Mouse (Mus musculus): ENCODE measurements around the gene Frmpd3.
A peak's percentile ranks its signal among the peaks of the same experiment; 100 is the strongest.
"Not testable (repeated sequence)": the region's sequence is repeated elsewhere in the genome, so short reads cannot be mapped to it uniquely, and the experiment has no call there.

Gene Frmpd3

DNA sequence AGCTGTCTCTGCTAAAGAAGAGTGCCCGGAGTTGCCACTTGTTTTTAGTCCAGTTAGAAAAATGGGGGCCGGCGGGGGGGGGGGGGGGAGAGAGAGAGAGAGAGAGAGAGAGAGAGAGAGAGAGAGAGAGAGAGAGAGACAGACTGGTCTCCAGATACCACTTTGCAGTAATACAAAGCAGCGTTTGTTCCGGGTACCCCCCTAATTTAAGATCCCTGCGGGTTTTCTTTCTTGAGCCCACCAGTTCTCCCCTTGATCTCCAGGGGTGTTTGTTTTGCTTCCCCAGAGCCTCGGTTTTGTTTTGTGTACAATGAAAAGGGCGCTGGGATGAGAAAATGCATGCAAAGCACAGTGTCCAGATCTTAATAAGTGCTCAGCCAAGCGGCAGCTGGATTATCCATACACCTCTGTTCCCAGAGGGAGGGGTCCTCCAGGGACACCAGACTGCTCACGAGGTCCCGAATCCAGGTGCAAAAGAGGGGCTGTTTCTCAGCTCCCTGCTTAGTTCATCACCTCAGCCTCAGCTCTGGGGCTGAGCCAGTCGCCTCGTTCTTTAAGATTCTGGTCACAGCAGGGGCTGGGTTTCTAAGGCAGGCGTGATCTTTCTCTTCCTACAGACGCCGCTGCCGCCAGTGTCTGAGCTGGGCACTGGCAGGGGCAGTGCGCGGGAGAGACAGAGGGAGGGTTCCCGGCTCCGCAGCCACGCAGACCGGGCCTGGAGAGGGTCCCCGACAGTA lies at the start of gene Frmpd3:
Frmpd3 (plus strand) TSS at position 608 of the 737 bp plus-strand sequence.
- DNase-seq (ENCODE audit: inconsistent age in 2 of 2, low spot score in 1 of 2) = peak in 1 of 2 experiments; percentile 16

DNA sequence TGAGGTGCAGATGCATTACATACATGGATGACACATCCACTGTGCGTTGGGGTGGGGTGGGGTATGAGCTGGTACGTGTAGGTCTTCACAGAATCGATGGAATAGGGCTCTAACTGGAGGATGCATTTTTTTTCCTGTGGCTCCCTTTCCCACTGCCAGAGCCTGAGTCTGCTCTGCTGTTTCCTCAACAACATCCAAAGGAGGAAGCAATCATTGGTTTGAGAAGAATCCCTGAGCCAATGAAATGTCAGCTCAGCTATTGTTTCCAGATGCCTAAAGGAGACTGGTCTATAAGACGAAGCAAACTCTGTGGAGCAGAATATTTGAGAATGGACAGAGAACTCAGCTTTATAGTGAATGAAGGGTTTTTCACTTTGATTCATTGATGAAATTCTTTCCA lies 38.3 kb upstream of the Frmpd3 start:
- no peak for DNase-seq (ENCODE audit: inconsistent age in 2 of 2, low spot score in 1 of 2)

DNA sequence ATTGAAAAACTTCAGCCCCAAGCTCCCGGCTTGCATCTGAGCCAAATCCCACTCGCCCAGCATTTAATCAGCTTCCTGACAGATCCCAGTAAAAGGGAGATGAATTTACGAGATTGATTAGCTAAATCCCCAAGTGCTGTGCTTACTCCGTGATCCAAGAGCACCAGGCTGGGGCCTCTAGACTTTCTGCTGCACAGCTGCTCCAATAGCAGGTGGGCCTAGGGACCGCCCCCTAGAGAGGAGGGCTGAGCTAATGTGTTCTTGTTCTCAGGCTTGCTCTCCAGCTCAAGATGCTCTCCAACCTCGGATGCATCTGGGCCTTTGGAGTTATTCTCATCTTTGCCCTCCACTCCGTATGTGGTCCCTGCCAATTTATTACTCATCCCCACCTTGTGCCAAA lies 36.4 kb upstream of the Frmpd3 start:
- no peak for DNase-seq (ENCODE audit: inconsistent age in 2 of 2, low spot score in 1 of 2)

- DNase-seq (ENCODE audit: inconsistent age in 2 of 2, low spot score in 1 of 2) = no peak
These were observed 24.1 kb upstream of the Frmpd3 start for GRCm38 (mm10) chrX:140317931-140318330.

DNA sequence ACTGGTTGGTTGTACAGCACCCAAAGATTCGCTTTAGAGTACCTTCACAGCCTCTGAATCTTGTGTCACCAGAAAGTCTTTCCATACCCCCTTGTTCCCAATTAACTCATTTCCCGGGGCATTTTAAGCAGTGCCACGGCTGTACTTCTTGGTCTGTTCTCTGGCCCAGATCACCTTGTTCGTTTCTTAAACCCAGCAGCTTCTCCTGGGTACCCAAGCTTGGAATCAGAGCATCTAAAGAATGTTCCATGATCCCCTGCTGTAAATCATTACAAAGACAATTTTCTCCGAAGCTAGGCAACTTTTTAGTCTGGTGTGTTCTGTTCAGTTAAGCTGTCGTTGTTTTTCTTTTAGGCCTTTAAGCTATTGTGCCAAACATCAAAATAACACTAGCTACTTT lies 22.9 kb upstream of the Frmpd3 start:
- DNase-seq (ENCODE audit: inconsistent age in 2 of 2, low spot score in 1 of 2) = no peak

DNA sequence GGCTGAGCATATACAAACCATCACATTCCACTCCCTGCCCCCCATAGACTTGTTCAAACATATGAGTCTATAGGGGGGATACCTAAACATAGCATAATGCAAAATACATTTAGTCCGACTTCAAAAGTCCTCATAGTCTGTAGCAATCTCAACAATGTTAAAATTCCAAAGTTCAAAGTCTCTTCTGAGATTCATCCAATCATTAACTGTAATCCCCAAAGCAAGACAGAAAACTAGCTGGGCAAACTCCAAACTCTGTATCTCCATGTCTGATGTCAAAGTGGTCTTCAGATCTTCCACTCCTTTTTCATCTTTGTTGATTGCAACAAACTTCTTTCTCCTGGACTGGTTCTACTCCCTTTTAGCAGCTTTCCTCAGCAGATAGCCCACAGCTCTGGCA lies 21.4 kb upstream of the Frmpd3 start:
- DNase-seq (ENCODE audit: inconsistent age in 2 of 2, low spot score in 1 of 2) = not testable (repeated sequence)

GRCm38 (mm10) chrX:140342393-140343163 lies 515 bp downstream of the Frmpd3 start:
- DNase-seq (ENCODE audit: inconsistent age in 2 of 2, low spot score in 1 of 2) = no peak

DNA sequence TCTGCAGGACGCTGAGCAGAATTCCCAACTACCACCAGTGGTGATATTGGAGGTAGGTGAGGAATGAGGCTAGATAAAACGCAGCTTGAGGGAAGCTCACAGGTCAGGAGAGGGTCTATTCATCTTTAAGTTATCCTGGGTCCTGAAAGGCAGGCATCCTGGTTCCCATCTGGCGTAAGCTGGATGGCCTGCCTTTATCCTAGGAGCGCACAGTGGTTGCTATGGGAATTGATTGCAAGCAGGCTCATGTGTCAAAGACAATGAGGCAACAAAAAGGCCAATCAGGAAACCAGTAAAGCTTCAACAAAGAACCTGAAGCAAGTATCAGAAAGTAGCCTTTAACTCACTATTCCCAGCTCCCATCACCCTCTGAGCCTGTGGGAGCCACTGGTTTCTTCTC lies 33.6 kb downstream of the Frmpd3 start:
- no peak for DNase-seq (ENCODE audit: inconsistent age in 2 of 2, low spot score in 1 of 2)

- no peak for DNase-seq (ENCODE audit: inconsistent age in 2 of 2, low spot score in 1 of 2)
These were observed 57.9 kb downstream of the Frmpd3 start for GRCm38 (mm10) chrX:140399986-140400385.

GRCm38 (mm10) chrX:140402904-140403303 lies 60.8 kb downstream of the Frmpd3 start:
- DNase-seq (ENCODE audit: inconsistent age in 2 of 2, low spot score in 1 of 2) = peak in 1 of 2 experiments; percentile 6

DNA sequence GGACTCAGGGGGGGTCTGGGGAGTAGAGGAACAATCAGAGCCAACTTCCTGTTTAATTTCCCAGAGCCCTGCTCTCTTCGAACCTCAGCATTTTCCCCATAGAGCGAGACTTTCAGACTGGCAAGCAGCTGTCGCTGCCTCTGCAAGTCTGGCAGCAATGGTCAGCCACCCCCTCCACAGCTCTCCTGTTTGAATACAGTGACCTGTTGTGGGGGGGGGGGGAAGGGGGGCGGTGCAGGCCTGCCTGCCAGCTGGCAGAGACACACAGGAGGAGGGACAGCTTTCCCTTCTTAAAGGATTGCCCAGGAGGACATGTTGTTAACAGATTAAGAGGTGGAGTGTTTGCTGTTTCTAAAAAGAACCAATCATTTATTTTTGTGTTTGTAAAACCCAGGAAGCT lies 64.0 kb downstream of the Frmpd3 start:
- DNase-seq (ENCODE audit: inconsistent age in 2 of 2, low spot score in 1 of 2) = no peak

DNA sequence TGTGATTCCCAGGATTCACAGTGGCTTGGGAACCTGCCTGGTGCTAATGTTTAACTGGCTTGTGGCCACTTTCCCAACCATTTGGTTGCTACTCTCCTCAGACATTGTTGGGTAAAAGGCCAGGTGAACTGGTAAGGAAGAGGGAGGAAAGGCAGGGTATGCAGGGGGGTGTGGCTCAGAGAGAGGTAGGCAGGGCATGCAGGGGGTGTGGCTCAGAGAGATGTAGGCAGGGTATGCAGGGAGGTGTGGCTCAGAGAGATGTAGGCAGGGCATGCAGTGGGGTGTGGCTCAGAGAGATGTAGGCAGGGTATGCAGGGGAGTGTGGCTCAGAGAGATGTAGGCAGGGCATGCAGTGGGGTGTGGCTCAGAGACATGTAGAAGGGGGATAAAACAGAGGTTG lies 64.4 kb downstream of the Frmpd3 start:
- DNase-seq (ENCODE audit: inconsistent age in 2 of 2, low spot score in 1 of 2) = no peak

DNA sequence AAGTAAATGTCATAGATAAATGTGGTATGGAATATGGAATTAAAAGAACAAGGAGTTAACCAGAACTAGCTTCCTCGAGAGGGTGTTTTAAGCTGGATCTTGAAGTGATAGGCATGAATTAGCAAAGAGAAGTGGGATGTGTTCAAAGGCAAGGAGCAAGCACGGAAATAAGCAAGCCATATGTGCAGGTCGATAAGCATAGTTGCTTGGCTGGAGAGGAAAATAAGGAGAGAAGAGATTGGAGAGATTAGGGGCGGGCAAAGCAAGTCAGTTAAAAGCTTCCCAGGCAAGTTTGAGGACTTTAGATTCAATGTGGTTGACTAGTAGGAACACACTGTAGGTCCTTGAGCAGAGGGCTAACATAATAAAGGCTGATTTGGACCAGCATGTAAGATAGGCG lies 65.5 kb downstream of the Frmpd3 start:
- no peak for DNase-seq (ENCODE audit: inconsistent age in 2 of 2, low spot score in 1 of 2)

DNA sequence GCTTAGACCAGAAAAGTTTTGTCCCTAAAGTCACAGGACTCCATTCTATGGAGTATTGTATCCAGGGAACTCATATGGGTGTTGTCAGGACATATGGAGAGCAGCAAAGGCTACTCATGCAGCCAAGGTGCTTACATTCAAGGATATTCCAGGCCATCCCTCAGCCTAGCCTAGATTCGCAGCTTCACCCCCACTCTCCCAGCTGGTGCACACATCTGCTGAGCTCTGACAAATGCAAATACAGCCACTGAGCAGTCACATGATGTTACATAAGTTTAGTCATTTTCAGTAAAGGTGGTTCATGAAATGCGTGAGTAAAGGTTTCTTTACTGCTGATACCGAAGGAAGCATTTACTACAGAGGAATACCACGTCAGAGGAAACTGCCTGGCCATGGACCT lies 76.4 kb downstream of the Frmpd3 start:
- no peak for DNase-seq (ENCODE audit: inconsistent age in 2 of 2, low spot score in 1 of 2)

- no peak for DNase-seq (ENCODE audit: inconsistent age in 2 of 2, low spot score in 1 of 2)
These were observed 85.1 kb downstream of the Frmpd3 start for GRCm38 (mm10) chrX:140427124-140427523.

DNA sequence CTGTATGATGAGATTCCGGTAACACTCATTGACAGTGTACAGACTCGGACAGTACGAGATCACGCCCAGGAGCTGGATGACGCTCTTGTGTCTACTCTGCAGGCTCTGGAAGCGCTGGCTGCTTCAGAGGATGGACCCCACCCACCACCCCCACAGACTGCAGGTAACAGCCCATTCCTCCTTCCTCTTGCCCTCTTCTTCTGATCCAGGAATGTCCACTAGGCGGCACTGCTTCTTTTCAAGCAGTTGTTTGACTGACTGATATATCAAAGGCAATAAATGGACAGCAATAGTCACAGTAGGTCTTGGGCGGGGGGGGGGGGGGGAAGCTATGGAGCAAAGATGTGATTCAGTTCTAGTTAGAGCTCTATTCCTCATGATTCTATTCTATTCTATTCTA lies 86.2 kb downstream of the Frmpd3 start:
- peak in 1 of 2 experiments; percentile 32 for DNase-seq (ENCODE audit: inconsistent age in 2 of 2, low spot score in 1 of 2)

DNA sequence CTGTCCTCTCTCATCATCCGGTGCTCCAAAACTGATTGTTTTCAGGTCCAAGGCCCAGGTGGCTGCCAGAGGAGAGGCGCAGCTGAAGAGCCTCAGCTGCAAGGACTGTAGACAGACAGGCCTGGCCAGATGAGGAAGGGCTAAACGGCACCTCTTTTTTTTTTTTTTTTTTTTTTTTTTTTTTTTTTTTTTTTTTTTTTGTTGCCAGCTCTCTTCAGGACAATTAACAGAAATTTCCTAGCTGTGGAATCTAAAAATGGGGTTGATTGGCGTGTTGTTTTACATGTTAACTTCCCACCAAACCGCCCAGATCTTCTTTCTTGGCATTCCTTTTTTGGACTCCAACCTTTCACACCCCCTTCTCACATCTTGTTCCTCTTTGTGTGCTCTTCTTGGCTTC lies 87.9 kb downstream of the Frmpd3 start:
- no peak for DNase-seq (ENCODE audit: inconsistent age in 2 of 2, low spot score in 1 of 2)

- DNase-seq (ENCODE audit: inconsistent age in 2 of 2, low spot score in 1 of 2) = peak; percentile 40 to 43
These were observed 88.4 kb downstream of the Frmpd3 start for GRCm38 (mm10) chrX:140430506-140430905.

DNA sequence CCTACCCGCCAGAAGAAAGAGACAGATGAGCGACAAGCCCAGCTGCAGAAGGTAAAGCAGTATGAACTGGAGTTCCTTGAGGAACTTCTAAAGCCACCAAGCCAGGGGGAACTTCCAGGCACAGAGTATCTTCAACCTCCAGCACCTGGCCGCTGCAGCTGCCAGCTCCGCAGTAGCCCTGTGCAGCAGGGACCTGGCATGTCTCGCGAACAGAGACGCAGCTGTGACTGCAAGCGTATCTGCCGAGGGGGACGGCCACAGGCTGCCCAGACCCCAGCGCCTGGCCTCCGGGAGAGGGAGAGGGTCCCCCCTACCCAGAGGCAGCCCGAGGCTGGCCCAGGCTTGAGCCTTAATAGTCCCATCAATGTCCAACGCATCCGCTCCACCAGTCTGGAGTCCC lies 89.9 kb downstream of the Frmpd3 start:
- DNase-seq (ENCODE audit: inconsistent age in 2 of 2, low spot score in 1 of 2) = no peak

- no peak for DNase-seq (ENCODE audit: inconsistent age in 2 of 2, low spot score in 1 of 2)
These were observed 90.7 kb downstream of the Frmpd3 start for GRCm38 (mm10) chrX:140432786-140433185.

- DNase-seq (ENCODE audit: inconsistent age in 2 of 2, low spot score in 1 of 2) = no peak
These were observed 95.8 kb downstream of the Frmpd3 start for GRCm38 (mm10) chrX:140437906-140438305.

- no peak for DNase-seq (ENCODE audit: inconsistent age in 2 of 2, low spot score in 1 of 2)
These were observed 103.5 kb downstream of the Frmpd3 start for GRCm38 (mm10) chrX:140445551-140445950.

Measured in adrenal gland, adult (tissue).